Mouse (Mus musculus) mature B cell (primary cell): Measurements from ENCODE around the gene Ifna1.
"Not testable (repeated sequence)": the region's sequence is repeated elsewhere in the genome, so short reads cannot be mapped to it uniquely, and the experiment has no call there.

Experiments used
- in situ Hi-C: fragments of 300-500 bp; cut with MboI; formaldehyde crosslinking; loops from 2 replicates; pipeline ENCODE4 v1.14.3; 2019

Gene Ifna1

GRCm38 (mm10) chr4:88849698-88850097, at the start of gene Ifna1:
Gene Ifna1, plus strand, starts transcription at chr4:88850087.
- in situ Hi-C loops: loop anchor here (25.0 kb wide), 3 partner anchors 112 to 438 kb away; partner anchors contain the start of genes Cdkn2a and Mtap

DNA sequence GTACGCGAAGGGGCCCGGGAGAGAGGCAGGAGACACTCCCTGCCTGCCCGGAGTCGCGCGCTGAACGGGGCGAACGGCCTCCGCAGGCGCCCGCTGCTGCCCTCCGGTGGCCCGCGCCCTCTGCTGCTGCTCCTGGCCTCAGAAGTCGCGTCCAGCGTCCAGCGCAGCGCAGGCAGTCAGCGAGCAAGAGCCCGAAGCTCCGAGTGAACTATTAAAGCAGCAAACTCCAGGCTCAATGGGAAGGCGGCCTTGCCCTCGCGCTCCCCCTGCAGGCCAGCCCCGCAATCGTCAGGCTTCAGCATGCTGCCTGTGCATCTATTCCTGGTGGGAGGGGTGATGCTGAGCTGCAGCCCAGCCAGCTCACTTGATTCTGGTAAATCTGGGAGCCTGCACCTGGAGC, 46.9 kb upstream of the Ifna1 start, which contains the start of gene Gm13287:
Gm13287 (plus strand) TSS at position 301 of the 400 bp plus-strand sequence.
- in situ Hi-C loops: not testable (repeated sequence)

- in situ Hi-C loops: not testable (repeated sequence)
Measured at GRCm38 (mm10) chr4:88805231-88805630, 44.7 kb upstream of the Ifna1 start, which contains the start of gene Gm13288. Gene Gm13288, plus strand, starts transcription at chr4:88805531.

- in situ Hi-C loops: not testable (repeated sequence)
Measured at GRCm38 (mm10) chr4:88805761-88806160, 44.1 kb upstream of the Ifna1 start.

GRCm38 (mm10) chr4:88815928-88816327, 34.0 kb upstream of the Ifna1 start, which contains the start of gene Ifna7:
Gene Ifna7, plus strand, starts transcription at chr4:88816228.
- in situ Hi-C loops: no loop called here

DNA sequence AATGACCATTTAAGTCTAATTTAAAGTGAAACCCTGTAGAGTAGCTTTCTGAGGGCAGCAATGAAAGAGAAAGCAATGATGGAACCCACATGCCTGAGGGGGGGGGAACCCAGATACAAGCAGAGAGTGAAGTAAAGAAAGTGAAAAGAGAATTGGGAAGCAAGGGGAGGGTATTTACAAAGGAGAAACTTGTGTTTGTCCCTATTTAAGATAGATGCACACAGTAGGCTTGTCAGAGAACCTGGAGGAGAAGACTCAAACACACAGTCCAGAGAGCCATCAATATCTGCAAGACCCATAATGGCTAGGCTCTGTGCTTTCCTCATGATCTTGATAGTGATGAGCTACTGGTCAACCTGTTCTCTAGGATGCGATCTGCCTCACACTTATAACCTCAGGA, 30.2 kb upstream of the Ifna1 start, which contains the start of gene Ifna11:
Ifna11 (plus strand) TSS at position 301 of the 400 bp plus-strand sequence.
- in situ Hi-C loops: no loop called here

DNA sequence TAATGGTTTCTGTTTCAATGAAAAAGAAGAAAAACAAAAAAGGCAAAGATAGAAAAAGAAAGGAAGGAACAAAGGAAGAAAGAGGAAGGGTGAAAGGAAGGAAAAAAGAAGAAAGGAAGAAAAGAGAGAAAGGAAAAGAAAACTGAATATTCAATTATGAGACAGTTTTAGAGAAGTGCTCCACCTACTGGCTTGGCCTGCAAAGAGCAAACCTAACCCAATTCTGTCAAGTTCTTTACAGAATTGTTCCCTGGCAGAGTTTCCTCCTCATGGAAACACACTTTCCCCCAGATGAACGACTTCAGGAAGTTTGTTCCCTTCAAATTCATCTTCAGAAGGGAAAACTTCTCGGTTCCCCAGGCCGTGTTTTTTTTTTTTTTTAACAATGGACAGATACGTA, 26.9 kb upstream of the Ifna1 start:
- in situ Hi-C loops: no loop called here

DNA sequence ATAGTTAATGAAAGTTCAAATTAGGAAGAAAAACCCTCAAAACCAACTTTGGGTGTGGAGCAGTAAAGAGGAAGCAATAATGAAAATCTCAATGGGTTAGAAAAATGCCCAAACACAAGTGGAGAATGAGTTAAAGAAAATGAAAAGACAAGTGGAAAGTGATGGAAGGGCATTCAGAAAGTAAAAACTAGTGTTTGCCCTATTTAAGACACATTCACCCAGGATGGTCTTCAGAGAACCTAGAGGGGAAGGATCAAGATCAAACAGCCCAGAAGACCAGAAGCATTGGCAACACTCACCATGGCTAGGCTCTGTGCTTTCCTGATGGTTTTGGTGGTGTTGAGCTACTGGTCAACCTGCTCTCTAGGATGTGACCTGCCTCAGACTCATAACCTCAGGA, 22.8 kb upstream of the Ifna1 start, which contains the start of gene Ifna6:
Ifna6 (plus strand) TSS at position 301 of the 400 bp plus-strand sequence.
- in situ Hi-C loops: not testable (repeated sequence)

GRCm38 (mm10) chr4:88830523-88830922, 19.4 kb upstream of the Ifna1 start:
- in situ Hi-C loops: no loop called here

DNA sequence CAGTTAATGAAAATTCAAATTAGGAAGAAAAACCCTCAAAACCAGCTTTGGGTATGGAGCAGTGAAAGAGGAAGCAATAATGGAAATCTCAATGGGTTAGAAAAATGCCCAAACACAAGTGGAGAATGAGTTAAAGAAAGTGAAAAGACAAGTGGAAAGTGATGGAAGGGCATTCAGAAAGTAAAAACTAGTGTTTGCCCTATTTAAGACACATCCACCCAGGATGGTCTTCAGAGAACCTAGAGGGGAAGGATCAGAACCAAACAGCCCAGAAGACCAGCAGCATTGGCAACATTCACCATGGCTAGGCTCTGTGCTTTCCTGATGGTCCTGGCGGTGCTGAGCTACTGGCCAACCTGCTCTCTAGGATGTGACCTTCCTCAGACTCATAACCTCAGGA, 14.7 kb upstream of the Ifna1 start, which contains the start of gene Ifna5:
Ifna5 (plus strand) TSS at position 301 of the 400 bp plus-strand sequence.
- in situ Hi-C loops: not testable (repeated sequence)

DNA sequence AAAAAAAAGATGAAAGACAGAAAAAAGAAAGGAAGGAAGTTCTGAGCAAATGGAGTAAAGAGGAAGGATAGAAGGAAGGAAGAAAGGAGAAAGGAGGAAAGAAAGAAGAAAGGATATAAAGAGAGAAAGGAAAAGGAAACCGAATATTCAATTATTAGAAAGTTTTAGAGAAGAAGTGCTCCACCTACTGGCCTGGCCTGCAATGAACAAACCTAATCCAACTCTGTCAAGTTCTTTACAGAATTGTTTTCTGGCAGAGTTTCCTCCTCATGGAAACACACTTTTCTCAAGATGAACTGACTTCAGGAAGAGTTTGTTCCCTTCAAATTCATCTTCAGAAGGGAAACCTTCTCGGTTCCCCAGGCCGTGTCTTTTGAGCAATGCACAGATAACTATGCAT, 11.1 kb upstream of the Ifna1 start:
- in situ Hi-C loops: no loop called here

- in situ Hi-C loops: no loop called here
Measured at GRCm38 (mm10) chr4:88840058-88840457, 9.8 kb upstream of the Ifna1 start.

- in situ Hi-C loops: no loop called here
Measured at GRCm38 (mm10) chr4:88841438-88841911, 8.4 kb upstream of the Ifna1 start, which contains the start of gene Ifna4. Gene Ifna4, plus strand, starts transcription at chr4:88841861.

DNA sequence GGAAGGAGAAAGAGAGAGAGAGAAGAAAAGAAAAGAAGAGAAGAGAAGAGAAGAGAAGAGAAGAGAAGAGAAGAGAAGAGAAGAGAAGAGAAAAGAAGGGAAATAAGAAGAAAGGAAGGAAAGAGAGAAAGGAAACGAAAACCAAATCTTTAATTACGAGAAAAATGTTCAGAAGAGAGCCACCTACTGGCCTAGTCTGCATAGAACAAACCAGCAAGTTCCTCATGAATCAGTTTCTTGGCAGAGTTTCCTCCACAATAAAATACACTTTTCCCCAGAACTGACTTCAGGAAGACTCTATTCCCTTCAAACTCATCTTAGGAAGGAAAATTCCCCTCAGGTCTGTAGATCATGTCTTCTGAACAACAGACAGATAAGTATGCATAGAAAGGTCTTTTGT, 4.6 kb upstream of the Ifna1 start:
- in situ Hi-C loops: no loop called here

DNA sequence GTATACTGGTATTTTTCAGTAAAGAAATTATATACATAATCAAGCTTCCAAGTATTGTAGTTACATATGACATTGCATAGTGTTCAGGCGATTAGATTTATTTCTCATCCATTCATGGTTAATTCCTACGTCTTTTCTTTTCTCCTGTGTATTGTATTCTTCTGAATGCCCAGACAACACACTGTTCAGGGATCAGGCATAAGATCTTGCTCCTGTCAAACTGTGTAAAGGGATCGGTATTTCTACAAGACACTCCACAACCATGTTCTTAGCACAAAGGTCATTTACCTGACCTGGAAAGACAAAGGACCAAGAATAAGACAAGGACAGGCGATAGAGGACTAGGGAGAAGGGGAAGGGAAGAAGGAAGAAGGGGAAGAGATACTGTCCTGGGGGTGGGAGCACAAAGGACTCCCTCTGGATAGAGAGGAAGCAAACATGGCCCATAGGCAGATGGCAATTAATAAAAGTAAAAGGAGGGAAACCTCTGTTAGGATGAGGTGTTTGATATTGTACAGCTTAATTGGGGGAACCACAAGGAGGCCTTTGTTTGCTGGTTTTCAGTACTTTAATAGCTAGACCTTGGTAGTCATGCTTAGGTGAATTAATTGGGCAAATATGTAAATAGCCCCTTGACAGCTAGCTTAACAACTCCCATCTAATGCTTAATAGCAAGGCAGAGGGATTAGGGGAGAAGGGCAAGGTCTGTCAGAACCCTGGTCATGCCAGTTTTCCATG, 1.3 kb downstream of the Ifna1 start:
- in situ Hi-C loops: loop anchor here (25.0 kb wide), 3 partner anchors 114 to 436 kb away; partner anchors contain the start of genes Cdkn2a and Mtap

DNA sequence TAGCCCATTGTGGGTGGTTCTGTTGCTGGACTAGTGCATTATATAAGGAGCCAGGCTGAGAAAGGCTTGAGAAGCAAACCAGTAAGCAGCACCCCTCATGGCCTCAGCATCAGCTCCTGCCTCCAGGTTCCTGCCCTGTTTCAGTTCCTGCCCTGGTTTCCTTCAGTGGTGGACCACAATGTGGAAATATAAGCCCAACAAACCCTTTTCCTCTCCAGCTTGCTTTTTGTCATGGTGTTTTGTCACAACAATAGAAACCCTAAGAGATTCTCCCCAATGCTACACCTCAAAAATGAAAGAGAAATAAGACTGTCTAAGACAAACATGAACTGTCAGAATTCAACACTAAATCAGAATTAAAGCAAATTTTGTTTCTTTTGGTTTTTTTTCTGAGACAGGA, 9.3 kb downstream of the Ifna1 start:
- in situ Hi-C loops: loop anchor here (25.0 kb wide), 3 partner anchors 122 to 428 kb away; partner anchors contain the start of genes Cdkn2a and Mtap

DNA sequence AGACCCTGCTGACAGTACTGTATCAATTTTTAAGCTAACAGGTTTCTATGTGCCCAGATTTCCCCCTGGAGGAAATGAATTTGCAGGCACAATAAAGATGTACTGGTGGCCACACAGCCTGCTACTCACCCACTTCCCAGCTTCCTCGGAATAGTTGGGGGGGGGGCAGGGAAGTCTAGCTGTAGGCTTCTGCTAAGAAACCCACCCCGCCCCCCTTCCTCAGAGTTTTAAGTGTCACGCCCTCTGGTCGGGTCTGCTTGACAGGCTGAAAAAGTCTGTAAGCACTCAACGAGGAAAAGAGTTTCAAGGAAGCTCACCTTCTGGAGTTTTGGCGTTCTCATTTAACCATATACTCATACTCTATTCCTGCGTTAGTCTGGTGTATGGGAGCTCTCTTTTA, 13.4 kb downstream of the Ifna1 start:
- in situ Hi-C loops: loop anchor here (25.0 kb wide), 3 partner anchors 126 to 424 kb away; partner anchors contain the start of genes Cdkn2a and Mtap

GRCm38 (mm10) chr4:88864599-88864998, 14.7 kb downstream of the Ifna1 start:
- in situ Hi-C loops: loop anchor here (25.0 kb wide), 3 partner anchors 127 to 423 kb away; partner anchors contain the start of genes Cdkn2a and Mtap

GRCm38 (mm10) chr4:88865011-88865569, 15.2 kb downstream of the Ifna1 start:
- in situ Hi-C loops: loop anchor here (25.0 kb wide), 3 partner anchors 128 to 422 kb away; partner anchors contain the start of genes Cdkn2a and Mtap

DNA sequence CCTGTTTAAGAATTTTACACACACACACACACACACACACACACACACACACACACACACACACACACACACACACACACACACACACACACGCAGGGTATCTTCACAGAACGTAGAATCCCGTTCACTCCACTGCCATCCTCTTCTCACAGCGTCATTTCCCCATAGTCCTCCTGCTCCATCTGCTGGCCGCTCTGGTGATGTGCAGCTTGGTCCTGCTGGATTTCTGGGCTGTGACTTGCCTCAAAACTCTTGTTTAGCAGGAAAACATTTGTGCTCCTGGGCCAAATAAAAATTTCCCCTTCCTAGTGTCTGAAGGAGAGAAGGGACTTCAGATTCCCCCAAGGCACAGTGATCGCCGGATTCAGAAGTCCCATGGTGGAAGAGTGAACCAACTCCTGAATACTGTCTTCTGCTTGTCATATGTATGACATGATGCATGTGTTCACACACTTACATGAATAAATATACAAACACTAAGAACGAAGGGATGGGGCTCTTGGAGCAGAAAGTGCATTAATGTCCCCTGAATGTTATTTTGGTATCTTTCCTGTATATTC, 17.6 kb downstream of the Ifna1 start:
- in situ Hi-C loops: loop anchor here (25.0 kb wide), 3 partner anchors 130 to 420 kb away; partner anchors contain the start of genes Cdkn2a and Mtap
